Mouse (Mus musculus) spleen, embryonic (tissue): ENCODE results near the gene Ccdc18.
"Not testable (repeated sequence)": the region's sequence is repeated elsewhere in the genome, so short reads cannot be mapped to it uniquely, and the experiment has no call there.

Experiments
- CTCF ChIA-PET: fragments of 350-600 bp; sonication (Branson Sonifier 250); formaldehyde crosslinking; loops from one replicate; lab custom pipeline; 2022; lab: Charles Lee

Ccdc18 gene

DNA sequence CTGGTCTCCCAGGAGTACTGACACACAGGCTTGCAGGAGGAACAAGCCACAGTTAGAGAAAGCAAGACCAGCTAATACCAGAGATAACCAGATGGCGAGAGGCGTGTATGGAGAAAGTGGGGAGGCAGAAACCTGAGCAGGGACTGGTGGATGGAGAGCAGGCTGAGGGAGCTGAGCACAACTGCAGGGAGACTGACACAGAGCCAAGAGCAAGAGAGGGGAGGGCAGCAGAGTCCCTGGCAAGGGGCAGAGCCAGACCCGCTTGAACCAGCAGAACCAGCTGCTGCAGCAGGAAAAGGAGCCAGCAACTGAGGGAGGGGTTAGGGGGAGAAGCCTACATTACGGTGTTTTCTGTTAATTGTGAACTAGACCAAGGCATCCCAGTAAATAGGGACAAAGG lies 130.0 kb downstream of the Ccdc18 start:
- CTCF ChIA-PET = interaction anchor here (0.5 kb wide), 1 partner anchor 49 kb away, joined by 4 read pairs; no protein-coding TSS in a partner anchor

DNA sequence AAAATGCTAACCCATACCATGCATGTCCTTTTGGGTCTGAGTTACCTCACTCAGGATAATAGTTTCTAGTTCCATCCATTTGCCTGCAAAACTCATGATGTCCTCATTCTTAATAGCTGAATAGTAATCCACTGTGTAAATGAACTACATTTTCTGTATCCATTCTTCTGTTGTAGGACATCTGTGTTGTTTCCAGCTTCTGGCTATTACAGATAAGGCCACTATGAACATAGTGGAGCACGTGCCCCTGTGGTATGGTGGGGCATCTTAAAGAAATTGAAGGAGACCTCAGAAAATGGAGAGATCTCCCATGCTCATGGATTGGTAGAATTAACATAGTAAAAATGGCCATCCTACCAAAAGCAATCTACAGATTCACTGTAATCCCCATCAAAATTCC lies 131.1 kb downstream of the Ccdc18 start:
- CTCF ChIA-PET = not testable (repeated sequence)

DNA sequence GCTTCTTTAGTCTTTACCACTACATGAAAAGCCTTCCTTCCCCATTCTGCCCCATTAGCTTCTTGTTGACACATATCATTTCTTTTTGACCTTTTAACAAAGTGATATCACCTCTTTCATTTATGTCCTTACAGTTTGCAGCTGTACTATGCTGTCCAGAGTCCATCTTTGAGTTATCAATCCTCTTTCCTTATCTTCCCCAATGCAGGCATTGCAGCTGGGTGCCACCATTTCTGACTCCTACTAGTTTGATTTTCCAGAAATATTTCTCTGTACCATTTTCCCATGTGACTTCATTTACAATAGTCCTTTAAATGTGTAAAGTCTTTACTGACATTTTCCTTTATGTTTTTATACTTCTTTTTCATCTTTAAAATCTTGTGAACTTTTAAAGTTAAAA lies 134.3 kb downstream of the Ccdc18 start:
- CTCF ChIA-PET = no interaction called here

DNA sequence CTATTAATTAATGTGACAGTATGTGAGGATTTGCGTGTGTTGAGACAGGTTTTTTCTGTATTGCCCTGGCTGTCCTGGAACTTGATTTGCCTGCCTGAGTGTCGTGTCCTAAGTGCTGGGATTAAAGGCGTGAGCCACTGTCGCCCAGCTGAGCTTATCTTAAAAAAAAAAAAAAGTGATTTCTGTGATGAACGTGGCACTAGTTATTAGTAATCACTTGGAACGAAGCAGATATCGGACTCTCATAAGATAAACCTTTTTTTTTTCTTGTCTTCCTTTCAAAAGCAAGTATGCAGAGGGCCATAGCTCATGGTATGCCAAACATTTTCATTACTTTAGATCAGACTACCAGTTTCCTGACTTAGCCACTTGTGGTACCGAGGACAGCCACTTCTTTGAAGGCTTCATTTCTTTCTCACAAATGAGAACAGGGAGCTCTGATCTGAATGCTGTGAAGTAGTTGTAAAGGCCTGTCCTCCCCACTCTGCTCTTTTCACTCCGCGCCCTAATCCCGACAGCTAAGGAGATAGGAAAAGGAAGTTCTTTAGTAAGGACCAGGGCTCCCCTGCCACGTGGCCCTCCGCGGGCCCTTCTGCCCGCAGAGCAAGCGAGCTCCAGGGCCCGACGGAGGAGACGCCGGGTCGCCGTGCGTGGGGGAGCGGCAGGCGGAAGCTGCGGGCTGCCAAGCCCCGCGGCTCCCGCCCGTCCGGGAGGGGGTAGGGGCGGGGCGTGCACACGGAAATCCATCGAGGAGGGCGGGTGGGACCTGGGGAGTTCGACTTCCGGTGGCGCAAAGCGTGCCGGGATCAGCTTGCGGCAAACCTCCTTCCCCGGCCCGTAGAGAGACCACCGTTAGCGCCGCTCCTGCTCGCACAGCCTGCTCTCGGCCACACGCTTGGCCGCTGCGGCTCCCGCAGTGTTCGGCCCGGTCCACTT lies 135.7 kb downstream of the Ccdc18 start, which contains the start of gene Dr1:
Gene Dr1 (plus strand): TSS at position 771 of the 936 bp plus-strand sequence.
- CTCF ChIA-PET = no interaction called here

DNA sequence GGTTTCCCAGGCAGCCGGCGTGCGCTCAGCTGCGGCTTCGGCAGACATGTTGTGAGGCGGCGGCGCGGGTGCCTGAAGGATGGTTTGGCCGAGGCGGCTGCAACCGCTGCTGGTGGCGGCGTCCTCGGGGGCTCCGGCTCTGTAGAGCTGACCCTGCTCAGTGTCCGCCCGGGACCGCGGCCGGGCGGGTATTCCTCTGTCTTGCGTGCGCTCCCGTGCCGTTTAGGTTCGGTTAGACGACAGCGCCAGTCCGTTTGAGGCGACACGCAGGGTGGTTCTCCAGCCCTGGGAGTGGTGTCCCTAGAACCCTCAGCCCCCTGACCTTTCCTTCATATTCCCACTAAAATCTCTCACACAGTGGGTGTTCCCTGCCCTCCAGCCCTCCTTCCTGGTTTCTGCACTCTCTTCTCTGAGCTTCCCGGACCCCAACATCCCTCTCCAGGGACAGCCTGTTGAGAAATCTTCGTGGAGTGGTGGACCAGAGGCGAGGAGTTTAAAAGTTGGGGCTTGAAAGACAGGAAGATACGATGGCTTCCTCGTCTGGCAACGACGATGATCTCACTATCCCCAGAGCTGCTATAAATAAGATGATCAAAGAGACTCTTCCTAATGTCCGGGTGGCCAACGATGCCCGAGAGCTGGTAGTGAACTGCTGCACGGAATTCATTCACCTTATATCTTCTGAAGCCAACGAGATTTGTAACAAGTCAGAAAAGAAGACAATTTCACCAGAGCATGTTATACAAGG lies 136.6 kb downstream of the Ccdc18 start:
- CTCF ChIA-PET = no interaction called here

DNA sequence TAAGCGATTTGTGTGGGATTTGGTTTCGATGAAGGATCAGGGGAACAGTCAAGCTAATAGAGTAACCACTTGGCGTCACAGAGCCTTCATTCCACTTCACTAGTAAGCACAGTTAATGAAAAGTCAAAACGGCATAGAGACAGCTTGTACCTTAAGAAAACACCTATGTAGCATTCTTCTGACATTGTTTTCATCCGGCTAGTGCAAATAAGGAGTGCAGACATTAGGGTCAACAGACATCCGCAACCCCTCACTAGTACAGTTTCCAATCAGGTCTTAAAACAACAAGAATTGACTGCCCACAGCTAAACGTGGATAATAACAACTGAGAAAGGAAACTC lies 137.1 kb downstream of the Ccdc18 start:
- CTCF ChIA-PET = no interaction called here

DNA sequence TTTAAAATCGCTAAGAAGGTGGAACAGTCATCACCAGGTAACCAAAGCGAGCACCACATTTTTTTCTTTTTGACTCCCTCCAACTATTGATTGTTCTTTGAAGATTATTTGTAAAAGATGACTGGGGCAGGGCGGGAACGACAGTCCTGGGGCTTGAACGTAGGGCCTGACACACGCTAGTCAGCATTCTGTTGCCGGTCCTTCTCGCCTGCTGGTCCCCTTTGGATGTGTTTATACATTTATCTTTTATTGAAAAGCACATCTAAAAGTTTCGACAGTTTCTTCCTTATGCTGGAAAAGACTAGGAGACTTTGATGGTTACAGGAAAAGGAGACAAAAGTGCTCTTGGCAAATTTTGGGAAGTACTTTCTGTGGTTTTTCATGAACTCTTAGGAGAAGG lies 137.7 kb downstream of the Ccdc18 start:
- CTCF ChIA-PET = no interaction called here

DNA sequence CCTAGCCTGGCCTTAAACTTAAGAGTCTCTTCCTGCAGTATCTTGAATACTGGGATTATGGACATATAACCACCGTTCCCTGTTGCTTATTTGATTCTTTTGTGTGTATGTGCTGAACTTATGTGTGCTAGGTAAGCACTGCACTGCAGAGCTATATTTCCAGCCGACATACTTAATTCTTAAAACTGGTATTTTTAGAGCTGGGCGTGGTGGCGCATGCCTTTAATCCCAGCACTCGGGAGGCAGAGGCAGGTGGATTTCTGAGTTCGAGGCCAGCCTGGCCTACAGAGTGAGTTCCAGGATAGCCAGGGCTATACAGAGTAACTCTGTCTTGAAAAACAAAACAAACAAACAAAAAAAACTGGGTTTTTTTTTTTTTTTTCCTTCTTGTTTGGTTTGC lies 138.7 kb downstream of the Ccdc18 start:
- CTCF ChIA-PET = not testable (repeated sequence)
